Mouse (Mus musculus) stomach, embryonic 14.5 days (tissue): Measurements from ENCODE around the gene Cfap44. TPM values are rescaled to one million over a fixed set of nuclear protein-coding genes. Genes with fewer than 3 reads are reported as not detected.

ENCODE experiments used
- ATAC-seq: fragments of 200-750 bp; cut with Nextera tagmentation; 2 replicates; pipeline ENCODE4 v1.8.0; 2017; ENCODE audit warnings: low read depth, moderate TSS enrichment; ENCODE audit not compliant: insufficient number of reproducible peaks, insufficient read depth, low FRiP score
- H3K27ac ChIP-seq: fragments of 300-500 bp; sonication (generic); 2 replicates; pipeline ENCODE4 v1.5.1; 2014; ENCODE audit warnings: mild to moderate bottlenecking, low read length, moderate library complexity, mixed read lengths
- H3K27me3 ChIP-seq: fragments of 300-500 bp; sonication (generic); 2 replicates; pipeline ENCODE4 v1.6.1; 2014; ENCODE audit warnings: low read length, control low read depth, mixed read lengths; ENCODE audit not compliant: control insufficient read depth, insufficient read depth
- H3K36me3 ChIP-seq: fragments of 300-500 bp; sonication (generic); 2 replicates; pipeline ENCODE4 v1.6.1; 2014; ENCODE audit warnings: mild to moderate bottlenecking, control low read depth, low read length, moderate library complexity, mixed read lengths; ENCODE audit not compliant: control insufficient read depth, insufficient read depth
- H3K4me1 ChIP-seq: fragments of 300-500 bp; sonication (generic); 2 replicates; pipeline ENCODE4 v1.6.1; 2014; ENCODE audit warnings: low read length, control low read depth, mixed read lengths; ENCODE audit not compliant: control insufficient read depth, insufficient read depth
- H3K4me2 ChIP-seq: fragments of 300-500 bp; sonication (generic); replicated peaks from 2 replicates; pipeline ENCODE4 v1.6.1; 2014; ENCODE audit warnings: low read depth, low read length, control low read depth
- H3K4me3 ChIP-seq: fragments of 300-500 bp; sonication (generic); 2 replicates; pipeline ENCODE4 v1.5.1; 2014; ENCODE audit warnings: low read depth, low read length, control low read depth
- H3K9ac ChIP-seq: fragments of 300-500 bp; sonication (generic); replicated peaks from 2 replicates; pipeline ENCODE4 v1.6.1; 2014; ENCODE audit warnings: low read depth, mild to moderate bottlenecking, control low read depth, low read length, moderate library complexity, mixed read lengths
- H3K9me3 ChIP-seq: fragments of 300-500 bp; sonication (generic); 2 replicates; pipeline ENCODE4 v1.6.1; 2016; ENCODE audit warnings: low read depth, low read length, control low read depth; ENCODE audit not compliant: control insufficient read depth
- WGBS: fragments of 180-500 bp; shearing (Covaris S2); extraction: QIAGEN DNeasy Blood & Tissue Kit; methylation state at CpG from one replicate; pipeline ENCODE4 v1.1.7; 2014; 5-methylcytosine and 5-hydroxymethylcytosine counted together
- polyA plus RNA-seq: library from polyadenylated mRNA; unstranded; fragments of >200 nt; fragmentation: Nextera tagmentation; extraction: Ambion mirVana; gene quantifications from 2 replicates; pipeline ENCODE4 v1.2.1, GENCODE M21; 2014

Cfap44 gene
- polyA plus RNA-seq, 1 experiment from 2014 or later, result 0.25 TPM

DNA sequence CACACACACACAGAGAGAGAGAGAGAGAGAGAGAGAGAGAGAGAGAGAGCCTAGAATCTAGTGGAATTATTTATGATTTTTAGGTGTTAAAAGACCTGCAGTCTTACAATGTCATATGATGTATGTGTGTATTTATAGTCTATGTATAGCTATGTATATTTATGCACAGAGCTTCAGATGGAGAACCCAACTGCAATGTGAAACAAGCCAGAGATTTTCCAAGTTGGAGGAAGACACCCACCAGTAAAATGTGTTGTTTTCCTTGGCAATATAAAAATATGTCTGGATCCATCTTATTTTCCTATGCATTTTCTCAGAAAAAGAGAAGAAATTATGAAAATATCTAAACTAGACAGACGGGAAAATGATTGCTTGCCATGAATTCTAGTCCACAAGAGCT, 131.4 kb downstream of the Cfap44 start:
- Histone ChIP-seq H3K27me3 (no peaks in the 10 kb centered on the region), H3K27ac (no peak overlapping the region), H3K4me2 (no peak overlapping the region), H3K4me3 (no peak overlapping the region), H3K36me3 (peaks cover under 1% of the 10 kb centered on the region; the same call in 1 of the 2 replicates), H3K9ac (no peak overlapping the region), H3K9me3 (no peaks in the 10 kb centered on the region), H3K4me1 (peaks cover 24% of the 10 kb centered on the region; the same call in 1 of the 2 replicates)
- no peak for ATAC-seq
- 80% methylated on average over 1 of the region's 1 CpGs for WGBS

DNA sequence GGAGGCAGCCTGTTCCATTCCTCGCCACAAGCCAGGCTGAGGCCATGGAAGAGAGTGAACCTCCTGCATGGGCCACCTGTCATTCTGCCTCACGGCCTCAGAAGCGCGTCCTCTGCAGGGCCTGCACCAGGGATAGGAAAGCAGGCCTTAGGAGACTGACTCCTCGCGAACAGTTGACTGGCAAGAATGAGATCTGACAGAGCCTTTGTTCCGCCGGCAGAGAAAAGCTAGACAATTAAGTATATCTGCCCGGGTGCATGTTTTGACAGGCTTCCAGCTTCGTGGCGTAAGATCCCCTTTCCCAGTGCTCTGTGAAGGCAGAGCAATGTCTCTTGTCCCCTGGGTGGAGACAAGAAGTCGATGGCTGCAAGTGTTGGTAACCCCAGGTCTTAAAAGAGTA, 132.1 kb downstream of the Cfap44 start:
- H3K27ac ChIP-seq, result no peak overlapping the region
- peaks cover 24% of the 10 kb centered on the region; the same call in 1 of the 2 replicates for H3K4me1 ChIP-seq
- no peak overlapping the region for H3K9ac ChIP-seq

DNA sequence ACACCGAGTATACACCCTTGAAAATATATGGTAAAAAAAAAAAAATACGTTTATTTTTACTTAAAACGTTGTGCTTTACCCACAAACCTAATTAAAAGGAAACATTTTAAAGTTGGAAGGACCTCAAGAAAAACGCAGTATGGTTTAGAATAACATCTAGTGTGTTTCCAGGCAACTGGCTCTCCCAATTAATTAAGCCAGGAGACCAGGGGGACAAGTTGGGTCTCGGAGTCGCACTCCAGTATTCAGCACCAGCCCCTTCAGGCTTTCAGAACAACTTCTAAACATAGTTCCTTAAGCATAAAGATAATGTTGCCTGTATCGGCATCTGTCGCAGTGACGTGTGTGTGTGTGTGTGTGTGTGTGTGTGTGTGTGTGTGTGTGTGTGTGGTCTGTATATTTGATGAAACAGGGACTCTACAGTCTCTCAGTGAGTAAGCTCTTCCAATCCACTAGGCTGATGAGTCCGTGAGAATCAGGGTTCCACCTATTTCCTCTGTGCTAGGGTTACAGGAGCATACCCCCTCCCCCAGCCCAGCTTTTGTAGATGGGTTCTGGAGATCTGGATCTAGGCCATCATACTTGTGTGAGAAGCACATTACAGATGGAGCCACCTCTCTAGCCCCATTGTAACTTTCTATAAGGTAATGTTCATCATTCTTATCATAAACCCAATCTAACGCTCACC, 132.8 kb downstream of the Cfap44 start:
- no peak for ATAC-seq
- Histone ChIP-seq H3K4me1 (peaks cover 24% of the 10 kb centered on the region; the same call in 1 of the 2 replicates), H3K4me3 (no peak overlapping the region), H3K9ac (no peak overlapping the region), H3K9me3 (no peaks in the 10 kb centered on the region), H3K4me2 (no peak overlapping the region), H3K27me3 (no peaks in the 10 kb centered on the region), H3K36me3 (no peaks in the 10 kb centered on the region), H3K27ac (no peak overlapping the region)
- 54% methylated on average over 11 of the region's 11 CpGs for WGBS

More for the DNA sequence above, 132.1 kb downstream of the Cfap44 start:
- no peak overlapping the region for H3K4me3 ChIP-seq
- no peaks in the 10 kb centered on the region for H3K36me3 ChIP-seq
- 27% methylated on average over 12 of the region's 12 CpGs for WGBS
- ATAC-seq, result no peak
- H3K4me2 ChIP-seq, result no peak overlapping the region
- no peaks in the 10 kb centered on the region for H3K9me3 ChIP-seq
- H3K27me3 ChIP-seq, result no peaks in the 10 kb centered on the region

DNA sequence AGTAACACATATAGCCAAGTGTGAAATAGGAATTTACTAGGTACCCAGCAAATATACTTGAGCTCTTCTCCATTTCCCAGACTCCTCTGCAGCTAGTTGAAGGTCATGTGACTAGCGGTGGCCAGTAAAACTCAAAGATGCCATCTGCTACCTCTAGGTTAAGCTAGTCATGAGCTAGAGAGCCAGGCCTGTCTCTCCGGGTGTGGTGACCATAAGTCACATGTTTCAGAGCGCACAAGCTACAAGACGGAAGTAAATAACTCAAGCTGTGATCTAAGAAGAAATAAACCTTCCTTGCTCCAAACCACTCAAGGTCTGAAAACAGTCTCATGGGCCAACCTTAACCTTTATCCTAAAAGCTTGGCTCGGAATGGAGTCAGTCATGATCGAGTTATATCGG, 134.4 kb downstream of the Cfap44 start:
- Histone ChIP-seq H3K4me1 (peaks cover 35% of the 10 kb centered on the region; the same call in 1 of the 2 replicates), H3K4me2 (no peak overlapping the region), H3K27me3 (no peaks in the 10 kb centered on the region), H3K9ac (no peak overlapping the region), H3K9me3 (no peaks in the 10 kb centered on the region), H3K36me3 (no peaks in the 10 kb centered on the region), H3K27ac (no peak overlapping the region), H3K4me3 (no peak overlapping the region)
- 90% methylated on average over 7 of the region's 7 CpGs for WGBS
- no peak for ATAC-seq

DNA sequence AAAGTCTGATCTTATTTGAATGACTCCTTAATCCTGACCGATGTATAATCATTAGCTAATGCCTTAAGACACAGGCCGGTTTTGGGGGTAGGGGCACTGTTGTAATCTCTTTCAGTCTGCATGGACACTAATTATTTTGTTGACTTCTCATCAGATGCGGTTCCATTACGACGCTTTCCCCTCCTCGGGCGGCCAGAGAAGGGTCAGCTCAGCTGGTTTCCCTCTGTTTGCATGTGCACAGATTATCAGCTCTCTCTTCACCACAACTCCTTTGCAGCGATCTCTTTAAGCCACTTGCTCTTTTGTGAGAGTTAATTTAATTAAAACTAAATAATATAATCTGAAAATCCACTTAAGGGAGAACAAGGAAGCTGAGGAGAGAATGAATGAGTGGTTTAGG, 135.1 kb downstream of the Cfap44 start:
- 60% methylated on average over 8 of the region's 8 CpGs for WGBS
- no peak for ATAC-seq
- H3K4me1 ChIP-seq, result peaks cover 39% of the 10 kb centered on the region; the same call in 1 of the 2 replicates

DNA sequence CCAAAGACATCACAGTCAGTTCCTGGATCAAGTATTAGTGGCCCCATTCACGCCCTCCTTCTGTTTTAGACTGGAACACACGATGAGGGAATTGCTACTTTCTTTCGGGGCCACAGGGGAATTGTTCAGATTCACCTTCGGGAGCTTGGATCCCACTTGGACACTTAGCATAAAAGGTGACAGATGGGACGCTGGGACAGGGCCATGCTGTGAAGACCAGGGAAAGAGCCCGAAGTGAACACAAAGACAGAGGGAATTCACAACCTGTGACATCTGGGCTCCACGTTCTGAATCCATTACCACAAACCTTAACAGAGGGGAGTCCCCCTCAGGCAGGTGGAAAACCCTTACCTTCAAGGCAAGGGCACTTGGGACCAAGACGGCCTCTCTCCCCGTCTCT, 135.6 kb downstream of the Cfap44 start:
- Histone ChIP-seq H3K4me1 (peaks cover 39% of the 10 kb centered on the region; the same call in 1 of the 2 replicates), H3K4me3 (no peak overlapping the region), H3K9ac (0 out of 2 replicates have a peak overlapping the region, but pooled peaks have one; percentile 19), H3K27me3 (no peaks in the 10 kb centered on the region), H3K4me2 (peak overlapping the region; percentile 31; the same call in 1 of the 2 replicates), H3K27ac (peak overlapping the region; percentile 40; the same call in 1 of the 2 replicates), H3K36me3 (no peaks in the 10 kb centered on the region; the same call in 1 of the 2 replicates), H3K9me3 (no peaks in the 10 kb centered on the region)
- WGBS, result 34% methylated on average over 9 of the region's 9 CpGs
- no peak for ATAC-seq

More for the DNA sequence above, 135.1 kb downstream of the Cfap44 start:
- Histone ChIP-seq H3K27me3 (no peaks in the 10 kb centered on the region), H3K9me3 (no peaks in the 10 kb centered on the region), H3K4me3 (no peak overlapping the region), H3K36me3 (no peaks in the 10 kb centered on the region), H3K27ac (no peak overlapping the region), H3K4me2 (no peak overlapping the region), H3K9ac (no peak overlapping the region)

DNA sequence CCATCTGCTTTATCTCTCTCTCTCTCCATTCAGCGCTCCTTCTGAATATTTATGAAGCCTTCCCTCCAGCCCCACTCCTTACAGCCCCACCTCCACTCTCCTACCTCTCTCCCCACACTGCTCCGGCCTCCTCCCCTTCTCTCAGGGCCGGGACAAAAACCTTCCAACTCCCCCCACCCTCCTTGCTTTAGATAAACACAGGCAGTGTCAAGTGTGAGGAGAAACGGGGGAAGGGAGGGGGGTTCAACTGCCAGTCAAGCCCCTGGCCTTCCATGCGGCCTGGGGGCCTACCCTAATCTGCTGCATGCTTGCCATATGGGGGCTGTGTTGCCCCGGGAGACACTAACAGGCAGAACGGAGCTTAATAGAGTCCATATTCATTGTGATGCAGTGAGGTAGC, 136.2 kb downstream of the Cfap44 start:
- Histone ChIP-seq H3K4me2 (peak overlapping the region; percentile 31), H3K4me1 (peaks cover 39% of the 10 kb centered on the region; the same call in 1 of the 2 replicates), H3K27me3 (no peaks in the 10 kb centered on the region), H3K9ac (no peak overlapping the region), H3K4me3 (peak overlapping the region; percentile 2; the same call in 1 of the 2 replicates), H3K27ac (0 out of 2 replicates have a peak overlapping the region, but pooled peaks have one; percentile 34), H3K9me3 (no peaks in the 10 kb centered on the region), H3K36me3 (no peaks in the 10 kb centered on the region; the same call in 1 of the 2 replicates)
- ATAC-seq, result peak; percentile 77
- 3% methylated on average over 7 of the region's 7 CpGs for WGBS

DNA sequence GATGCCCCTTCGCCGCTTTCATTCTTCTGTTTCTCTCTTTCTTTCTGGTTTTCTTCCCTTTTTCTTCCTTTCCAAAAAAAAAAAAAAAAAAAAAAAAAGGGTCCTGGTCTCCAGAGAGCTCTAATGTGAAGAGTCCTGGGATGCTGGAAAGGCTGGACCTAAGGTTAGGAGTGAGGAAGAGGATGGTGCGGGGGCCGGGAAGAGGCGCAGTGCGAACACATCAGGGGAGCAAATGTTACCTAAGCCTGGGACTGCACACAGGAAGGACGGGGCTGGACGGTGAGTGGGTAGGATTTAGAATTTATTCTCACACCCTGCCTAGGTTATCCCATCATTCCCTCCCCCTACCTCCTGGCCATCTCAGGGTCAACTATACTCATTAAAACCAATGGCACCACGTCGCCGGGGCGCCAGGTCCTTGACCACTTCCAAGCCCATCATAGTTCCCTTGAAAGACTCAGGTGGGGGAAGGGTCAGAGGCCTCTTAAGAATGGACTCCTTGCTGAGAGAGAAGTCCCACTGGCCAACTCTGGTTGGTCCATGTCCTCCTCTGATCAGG, 136.7 kb downstream of the Cfap44 start:
- H3K27ac ChIP-seq, result 0 out of 2 replicates have a peak overlapping the region, but pooled peaks have one; percentile 34
- H3K9ac ChIP-seq, result no peak overlapping the region
- no peaks in the 10 kb centered on the region for H3K27me3 ChIP-seq
- no peaks in the 10 kb centered on the region for H3K9me3 ChIP-seq
- H3K4me1 ChIP-seq, result peaks cover 39% of the 10 kb centered on the region; the same call in 1 of the 2 replicates
- H3K4me3 ChIP-seq, result peak overlapping the region; percentile 2; the same call in 1 of the 2 replicates
- WGBS, result 43% methylated on average over 12 of the region's 12 CpGs
- no peaks in the 10 kb centered on the region; the same call in 1 of the 2 replicates for H3K36me3 ChIP-seq
- no peak for ATAC-seq
- peak overlapping the region; percentile 31 for H3K4me2 ChIP-seq
